Mouse (Mus musculus) small intestine, adult 2 months (tissue): Measurements from ENCODE around the gene Wfdc15b. TPM values are rescaled to one million over a fixed set of nuclear protein-coding genes. Genes with fewer than 3 reads are reported as not detected.

Experiments used
- H3K27ac ChIP-seq: fragments of 200-500 bp; 2 replicates; pipeline ENCODE4 v1.5.1; 2012; ENCODE audit warnings: low read depth, low read length, control low read depth, inconsistent platforms; ENCODE audit not compliant: insufficient read depth
- H3K27me3 ChIP-seq: fragments of 200-500 bp; 2 replicates; pipeline ENCODE4 v1.6.1; 2012; ENCODE audit warnings: mild to moderate bottlenecking, moderate library complexity, low read length, inconsistent platforms; ENCODE audit not compliant: control insufficient read depth, insufficient read depth
- H3K36me3 ChIP-seq: fragments of 200-500 bp; 2 replicates; pipeline ENCODE4 v1.6.1; 2012; ENCODE audit warnings: mild to moderate bottlenecking, low read length, control low read depth, inconsistent platforms; ENCODE audit not compliant: control insufficient read depth, insufficient read depth
- H3K4me1 ChIP-seq: fragments of 200-500 bp; 2 replicates; pipeline ENCODE4 v1.6.1; 2012; ENCODE audit warnings: low read length, inconsistent platforms, mixed read lengths; ENCODE audit not compliant: control insufficient read depth, insufficient read depth, insufficient read length
- H3K4me3 ChIP-seq: fragments of 200-500 bp; 2 replicates; pipeline ENCODE4 v1.5.1; 2012; ENCODE audit warnings: low read depth, mild to moderate bottlenecking, control low read depth, inconsistent platforms, low read length, moderate library complexity
- CTCF ChIP-seq: fragments of 200-500 bp; IDR thresholded peaks from 2 replicates; pipeline ENCODE4 v1.5.1; 2012; ENCODE audit warnings: low read depth, mild to moderate bottlenecking, control low read depth, inconsistent platforms, low read length, moderate library complexity, mixed read lengths; ENCODE audit not compliant: insufficient replicate concordance, insufficient read length; ENCODE audit errors: extremely low read depth
- POLR2A ChIP-seq: fragments of 200-500 bp; IDR thresholded peaks from 2 replicates; pipeline ENCODE4 v1.6.1; 2012; ENCODE audit warnings: low read depth, mild to moderate bottlenecking, control low read depth, inconsistent platforms, low read length, moderate library complexity
- WGBS: fragments of 180-500 bp; shearing (Covaris S2); methylation state at CpG from one replicate; pipeline ENCODE4 v1.1.7; 2018; 5-methylcytosine and 5-hydroxymethylcytosine counted together
- polyA plus RNA-seq: library from polyadenylated mRNA; depleted of rRNA; stranded (reverse); fragments of >200 nt; gene quantifications from 2 replicates; pipeline ENCODE4 v1.2.3, GENCODE M21; 2012; rRNA removed

The Wfdc15b gene
- polyA plus RNA-seq, 1 experiment, result not detected

GRCm38 (mm10) chr2:164167752-164168570 lies 53.5 kb downstream of the Wfdc15b start:
- Histone ChIP-seq H3K4me1 (peaks cover 4% of the 10 kb centered on the region; the same call in 1 of the 2 replicates), H3K36me3 (no peaks in the 10 kb centered on the region), H3K27me3 (peaks cover 40% of the 10 kb centered on the region), H3K4me3 (no peak overlapping the region; the same call in 1 of the 2 replicates), H3K27ac (no peak overlapping the region)
- WGBS, result 15% methylated on average over 90 of the region's 90 CpGs
- no peak for TF ChIP-seq POLR2A
- TF ChIP-seq CTCF, result no peak

GRCm38 (mm10) chr2:164164941-164165340 lies 56.5 kb downstream of the Wfdc15b start:
- Histone ChIP-seq H3K27ac (no peak overlapping the region), H3K4me1 (peaks cover 4% of the 10 kb centered on the region; the same call in 1 of the 2 replicates), H3K4me3 (no peak overlapping the region), H3K27me3 (peaks cover 19% of the 10 kb centered on the region), H3K36me3 (no peaks in the 10 kb centered on the region)
- WGBS, result 79% methylated on average over 5 of the region's 5 CpGs
- TF ChIP-seq CTCF (no peak), POLR2A (no peak)

Other genes starting within 250 kb of the Wfdc15b start
- 12.1 and 25.8 TPM in 2 replicates for gene Ywhab, start 226.7 kb downstream of the Wfdc15b start, polyA plus RNA-seq
- 0.10 and 0.18 TPM in 2 replicates for gene Pabpc1l, start 196.2 kb downstream of the Wfdc15b start, polyA plus RNA-seq
- 4.9 and 10.8 TPM in 2 replicates for gene Stk4, start 151.3 kb downstream of the Wfdc15b start, polyA plus RNA-seq
- 20.0 and 39.4 TPM in 2 replicates for gene Tomm34, start 150.5 kb downstream of the Wfdc15b start, polyA plus RNA-seq
- gene Kcns1, start 50.5 kb downstream of the Wfdc15b start, polyA plus RNA-seq, result 0.06 and 0.25 TPM in 2 replicates
- gene Wfdc5, start 38.9 kb downstream of the Wfdc15b start, polyA plus RNA-seq, result 0.24 TPM in 1 of 2 replicates, not detected in the other
- not detected in 2 replicates for gene Wfdc12, start 31.1 kb downstream of the Wfdc15b start, polyA plus RNA-seq
- not detected in 2 replicates for gene Wfdc15a, start 21.5 kb downstream of the Wfdc15b start, polyA plus RNA-seq
- gene Svs2, start 16.8 kb upstream of the Wfdc15b start, polyA plus RNA-seq, result not detected in 2 replicates
- gene Svs3b, start 35.0 kb upstream of the Wfdc15b start, polyA plus RNA-seq, result not detected in 2 replicates
- gene Svs4, start 56.8 kb upstream of the Wfdc15b start, polyA plus RNA-seq, result not detected in 2 replicates
- not detected in 2 replicates for gene Svs3a, start 67.6 kb upstream of the Wfdc15b start, polyA plus RNA-seq
- not detected in 2 replicates for gene Svs6, start 95.1 kb upstream of the Wfdc15b start, polyA plus RNA-seq
- gene Svs5, start 111.1 kb upstream of the Wfdc15b start, polyA plus RNA-seq, result not detected in 2 replicates
- 16.0 and 22.3 TPM in 2 replicates for gene Slpi, start 167.4 kb upstream of the Wfdc15b start, polyA plus RNA-seq
- gene Rbpjl, start 181.5 kb upstream of the Wfdc15b start, polyA plus RNA-seq, result 0.19 and 127 TPM in 2 replicates
- gene Matn4, start 183.5 kb upstream of the Wfdc15b start, polyA plus RNA-seq, result 0.49 and 2.7 TPM in 2 replicates
- gene Sdc4, start 222.2 kb upstream of the Wfdc15b start, polyA plus RNA-seq, result 21.3 and 52.2 TPM in 2 replicates
- 187 and 276 TPM in 2 replicates for gene Sys1, start 235.3 kb upstream of the Wfdc15b start, polyA plus RNA-seq
- 35.0 and 79.8 TPM in 2 replicates for gene Gm20458, start 239.3 kb upstream of the Wfdc15b start, polyA plus RNA-seq